27 mouse cellular contexts compared by ENCODE assay signal in the genomic region with DNA sequence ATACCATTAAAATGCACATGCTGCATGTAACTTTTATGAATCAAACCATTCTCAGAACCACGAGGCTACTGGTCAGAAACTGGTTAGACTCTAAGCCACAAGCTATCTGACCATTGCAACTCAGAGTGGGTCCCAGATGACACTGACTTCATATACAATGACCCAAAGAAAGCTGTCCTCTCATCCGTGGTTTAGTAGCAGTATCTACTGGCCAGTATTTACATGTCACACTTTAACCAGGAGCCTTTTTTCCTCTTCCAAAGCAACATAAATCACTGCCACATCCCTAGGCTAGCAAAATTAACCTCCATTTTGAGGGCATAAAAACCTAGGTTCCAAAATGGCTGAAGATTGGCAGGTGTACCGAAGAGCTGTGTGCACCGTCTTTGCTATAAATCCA.
"Had no signal": no experiment of that assay in that cellular context is flagged by ENCODE, and none has a peak within 500 bp of the region (broad histone marks: within the 10 kb centered on the region; RNA-seq: fewer than 3 reads in every experiment).

No protein-coding gene starts in this region.

- H3K27me3 ChIP-seq: heart, embryonic 13.5 days; heart, embryonic 15.5 days; hindbrain, embryonic 12.5 days; intestine, embryonic 15.5 days; limb, embryonic 12.5 days; liver, embryonic 13.5 days; liver, embryonic 15.5 days had no signal

- H3K4me2 ChIP-seq: heart, embryonic 11.5 days; heart, embryonic 13.5 days; heart, embryonic 15.5 days; hindbrain, embryonic 12.5 days; hindbrain, embryonic 14.5 days; intestine, embryonic 15.5 days; limb, embryonic 12.5 days; liver, embryonic 11.5 days; liver, embryonic 13.5 days; liver, embryonic 15.5 days had no signal

- H3K36me3 ChIP-seq: heart, embryonic 15.5 days; hindbrain, embryonic 12.5 days; intestine, embryonic 15.5 days; limb, embryonic 10.5 days; limb, embryonic 12.5 days; liver, embryonic 13.5 days; liver, embryonic 15.5 days had no signal

- H3K9ac ChIP-seq: heart, embryonic 13.5 days; heart, embryonic 15.5 days; hindbrain, embryonic 12.5 days; hindbrain, embryonic 14.5 days; intestine, embryonic 15.5 days; limb, embryonic 12.5 days; liver, embryonic 13.5 days; liver, embryonic 15.5 days had no signal

- H3K27ac ChIP-seq: gastrocnemius, adult 2 months; heart, adult 2 months; heart, embryonic 13.5 days; heart, embryonic 15.5 days; hindbrain, embryonic 10.5 days; hindbrain, embryonic 12.5 days; hindbrain, embryonic 14.5 days; intestine, embryonic 15.5 days; layer of hippocampus, adult 2 months; left cerebral cortex, adult 2 months; limb, embryonic 10.5 days; limb, embryonic 12.5 days; liver, embryonic 13.5 days; liver, embryonic 15.5 days had no signal

- H3K9me3 ChIP-seq: heart, embryonic 13.5 days; heart, embryonic 15.5 days; hindbrain, embryonic 10.5 days; hindbrain, embryonic 12.5 days; intestine, embryonic 15.5 days; limb, embryonic 10.5 days; limb, embryonic 12.5 days; liver, embryonic 13.5 days; liver, embryonic 15.5 days had no signal

- H3K4me1 ChIP-seq: heart, embryonic 13.5 days; hindbrain, embryonic 10.5 days; hindbrain, embryonic 12.5 days; intestine, embryonic 15.5 days; limb, embryonic 10.5 days; liver, embryonic 13.5 days; liver, embryonic 15.5 days had no signal

- ATAC-seq: hindbrain, embryonic 16.5 days; inflammation-experienced regulatory T-cells, adult 6 months; intestine, embryonic 15.5 days; intestine, postnatal 0 days had no signal

- DNase-seq: gastrocnemius, adult 2 months; gastrocnemius, postnatal 10 days; gastrocnemius, postnatal 25 days; heart, adult 2 months; heart, postnatal 4 days; kidney, adult 18-20 months; kidney, adult 8-10 months; kidney, postnatal 10 days; kidney, postnatal 4 days; liver; liver, embryonic 13.5 days had no signal

- H3K4me3 ChIP-seq: gastrocnemius, adult 2 months; heart, adult 2 months; heart, embryonic 13.5 days; heart, embryonic 15.5 days; hindbrain, embryonic 10.5 days; hindbrain, embryonic 12.5 days; intestine, embryonic 15.5 days; layer of hippocampus, adult 2 months; left cerebral cortex, adult 2 months; limb, embryonic 10.5 days; limb, embryonic 12.5 days; liver, embryonic 13.5 days; liver, embryonic 15.5 days had no signal
